ENCODE assay signal across 8 mouse cellular contexts in the genomic region with DNA sequence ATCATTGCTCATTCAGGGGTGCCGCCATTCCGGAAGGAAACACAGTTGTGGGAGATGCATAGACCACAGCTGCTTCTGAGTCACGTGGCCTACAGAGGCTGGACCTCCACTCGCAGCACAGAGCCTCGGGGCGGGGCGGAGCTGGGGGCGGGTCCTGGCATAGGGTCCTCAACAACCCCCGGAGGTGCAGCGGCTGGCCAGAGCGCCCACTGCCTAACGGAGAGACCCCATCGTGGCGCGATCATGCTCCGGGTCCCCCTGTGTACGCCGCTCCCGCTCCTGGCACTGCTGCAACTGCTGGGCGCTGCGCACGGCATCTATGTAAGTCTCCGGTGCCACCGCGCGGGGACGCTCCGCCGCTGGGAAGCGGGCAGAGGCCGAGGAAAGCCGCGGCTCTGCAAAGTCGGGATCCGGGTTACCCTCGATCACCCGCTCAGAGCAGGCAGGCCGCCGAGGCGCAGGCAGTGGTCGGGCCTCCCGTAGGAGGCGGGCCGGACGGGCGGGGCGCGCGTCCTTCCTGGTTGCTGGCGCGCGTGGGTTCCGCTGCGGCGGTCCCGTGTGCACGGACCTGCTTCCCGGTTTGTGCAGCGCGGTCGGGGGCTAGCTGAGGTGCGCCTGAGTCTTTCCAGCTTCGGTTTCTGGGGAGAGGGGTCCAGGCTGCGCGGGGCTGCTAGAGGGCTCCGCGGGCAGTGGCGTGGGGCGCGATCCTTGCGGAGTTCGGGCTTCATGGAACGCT. TPM values are rescaled to one million over a fixed set of nuclear protein-coding genes. Genes with fewer than 3 reads are reported as not detected.
DNase-seq lines count a peak whose midpoint lies in the region; ATAC-seq lines count a peak whose summit lies in the region.

Gene Glb1, plus strand, starts transcription at position 128 of the 736 bp plus-strand sequence.
Gene Tmppe, plus strand, starts transcription at position 157 of the 736 bp plus-strand sequence.

- H3K27me3 ChIP-seq in hindbrain, embryonic 14.5 days (ENCODE audit: control insufficient read depth, insufficient read depth, low read length), result no peaks in the 10 kb centered on the region

- H3K4me3 ChIP-seq in hindbrain, embryonic 14.5 days (replicated peaks; ENCODE audit: low read length), result peak within 1 kb of the TSS; percentile 73

- peak within 1 kb of the TSS; percentile 75 for H3K9ac ChIP-seq in hindbrain, embryonic 14.5 days

- H3K9me3 ChIP-seq in hindbrain, embryonic 14.5 days (ENCODE audit: control insufficient read depth, low read length), result no peaks in the 10 kb centered on the region

- peak; percentile 98 for ATAC-seq in hindbrain, embryonic 14.5 days (ENCODE audit: low FRiP score)

- DNase-seq in R1 (ENCODE audit: low read depth, low spot score), result peak; percentile 97
- DNase-seq in cerebellum, postnatal 25 days, result peak; percentile 80 to 81
- DNase-seq in frontal cortex, postnatal 25 days (ENCODE audit: low spot score in 2 of 2), result peak; percentile 55 to 66
- peak; percentile 83 for DNase-seq in hindbrain, embryonic 14.5 days (ENCODE audit: low spot score)
- DNase-seq in layer of hippocampus, postnatal 25 days (ENCODE audit: extremely low spot score in 1 of 2, low spot score in 1 of 2), result peak; percentile 55 to 75
- DNase-seq in lung, postnatal 14 days, result peak; percentile 81
- peak; percentile 81 for DNase-seq in ovary, postnatal 36 days (ENCODE audit: low spot score)
- peak; percentile 83 for DNase-seq in thymus, postnatal 25 days

- H3K36me3 ChIP-seq in hindbrain, embryonic 14.5 days (replicated peaks; ENCODE audit: control insufficient read depth, insufficient read depth), result peaks cover 17% of the 10 kb centered on the region

- H3K27ac ChIP-seq in hindbrain, embryonic 14.5 days, result peak within 1 kb of the TSS; percentile 84

- H3K4me1 ChIP-seq in hindbrain, embryonic 14.5 days (replicated peaks; ENCODE audit: control insufficient read depth, insufficient read depth, low read length), result peaks cover 12% of the 10 kb centered on the region; the same call in 1 of the 2 replicates

- under 1% methylated on average over 72 of the region's 73 CpGs for WGBS in hindbrain, embryonic 14.5 days

- H3K4me2 ChIP-seq in hindbrain, embryonic 14.5 days (replicated peaks), result peak within 1 kb of the TSS; percentile 74

RNA-seq across cellular contexts. Expression of gene Glb1, which starts in this region (rescaled TPM):
- 36.2 and 38.9 TPM in 2 replicates for polyA plus RNA-seq in hindbrain, embryonic 14.5 days (2014; fragmentation: Nextera tagmentation; extraction: Ambion mirVana)
- 10 to 100 TPM; 22.8 to 23.7 TPM for total RNA-seq in layer of hippocampus, postnatal 25 days (2021)

RNA-seq across cellular contexts. Expression of gene Tmppe, which starts in this region (rescaled TPM):
- 3.9 and 4.0 TPM in 2 replicates for polyA plus RNA-seq in hindbrain, embryonic 14.5 days (2014; fragmentation: Nextera tagmentation; extraction: Ambion mirVana)
- total RNA-seq in layer of hippocampus, postnatal 25 days (2021), result 1 to 10 TPM; 9.8 TPM

Comparison
In these comparisons a context has a peak if more than half of its experiments do, and no peak if none do; other contexts are left out.
1. Peak in every context shown above with its lines: DNase-seq, ATAC-seq, H3K4me3 ChIP-seq and H3K27ac ChIP-seq.